Mouse (Mus musculus) megakaryocyte, embryonic 14.5 days (primary cell): ENCODE measurements around the gene Stard13.

ENCODE experiments used
- FLI1 ChIP-seq: IDR thresholded peaks from 2 replicates; pipeline ENCODE4 v1.6.1; 2012; ENCODE audit warnings: low read length, inconsistent platforms, mixed read lengths
- GATA1 ChIP-seq: IDR thresholded peaks from 3 replicates; pipeline ENCODE4 v1.6.1; 2012; ENCODE audit warnings: mixed read lengths, low read length, inconsistent platforms, borderline replicate concordance

DNA sequence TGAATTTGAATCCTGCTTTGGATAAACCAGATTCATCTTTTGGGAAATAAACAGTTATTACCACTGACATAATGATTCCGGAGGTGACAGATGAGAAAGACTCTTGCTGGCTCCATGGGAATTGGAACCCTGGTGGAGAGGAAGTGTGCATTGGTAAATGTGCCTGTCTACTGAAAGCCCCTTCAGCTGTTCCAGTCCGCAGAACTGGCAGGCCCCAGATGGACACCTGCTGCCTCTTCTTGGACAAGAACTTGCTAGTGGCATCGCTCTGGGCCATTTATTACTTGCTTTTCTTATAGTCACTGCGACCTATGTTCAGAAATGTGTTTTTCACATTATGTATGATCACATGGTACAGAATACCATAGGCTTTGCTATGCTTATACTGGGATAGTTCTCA lies 3.2 kb downstream of the Stard13 start:
- TF ChIP-seq GATA1: no peak
- no peak for TF ChIP-seq FLI1
